Mouse (Mus musculus): ENCODE measurements around the gene Gbx2.

DNA sequence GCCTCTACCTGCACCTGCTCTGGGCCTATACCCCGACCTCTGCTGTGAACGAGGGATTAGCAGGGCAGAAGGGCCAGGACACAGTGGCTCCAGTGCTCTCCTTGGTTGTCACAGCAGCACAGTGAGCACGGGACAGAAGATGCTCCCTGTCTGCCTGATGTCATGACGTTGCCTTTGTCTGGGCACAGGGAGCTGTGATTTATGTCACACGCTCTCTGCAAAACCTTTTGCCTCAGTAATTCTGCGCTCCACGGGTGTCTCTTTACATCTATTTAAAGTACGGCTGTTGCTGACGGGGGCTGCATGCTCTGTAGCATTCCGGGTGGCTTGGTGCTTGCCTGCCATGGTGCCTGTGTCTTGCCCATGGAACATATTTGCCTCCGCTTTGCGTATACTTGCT is 33.4 kb upstream of the Gbx2 start:
- TF ChIP-seq POLR2A (IDR thresholded peaks at IDR 0.05; ENCODE audit: insufficient read depth, low read depth, low read length), result no peak
- no peak for TF ChIP-seq CTCF (IDR thresholded peaks at IDR 0.05; ENCODE audit: insufficient read depth, low read depth, low read length)
